Mouse (Mus musculus) MEL (cell line): ENCODE measurements around the gene Aldh1b1. TPM values are rescaled to one million over a fixed set of nuclear protein-coding genes. Genes with fewer than 3 reads are reported as not detected.

Source experiments
- DNase-seq: peaks from one replicate; pipeline ENCODE4 v3.0.0; 2011; ENCODE audit warnings: low read depth, low spot score
- H3K27ac ChIP-seq: 2 replicates; pipeline ENCODE4 v1.5.1; 2012; ENCODE audit warnings: low read depth, mild to moderate bottlenecking, control low read depth, low read length, moderate library complexity; ENCODE audit not compliant: control insufficient read depth
- H3K27me3 ChIP-seq, 2 experiments: fragments of 150-350 bp in 1 of 2; sonication (generic) in 1 of 2; 2 replicates each; pipeline ENCODE4 v1.6.1; 2012; ENCODE audit warnings: low read length in 2 of 2, mild to moderate bottlenecking in 2 of 2, improper control_type of control experiment in 1 of 2, moderate library complexity in 1 of 2; ENCODE audit not compliant: insufficient read depth in 2 of 2, control insufficient read depth in 1 of 2
- H3K36me3 ChIP-seq, 2 experiments: 2 replicates each; pipeline ENCODE4 v1.6.1; 2012 to 2014; ENCODE audit warnings: low read length in 2 of 2, improper control_type of control experiment in 1 of 2, inconsistent platforms in 1 of 2, mild to moderate bottlenecking in 1 of 2; ENCODE audit not compliant: insufficient read depth in 2 of 2, control insufficient read depth in 1 of 2
- H3K4me1 ChIP-seq, 2 experiments: fragments of 150-350 bp in 1 of 2; sonication (generic) in 1 of 2; 2 replicates each; pipeline ENCODE4 v1.6.1; 2012; ENCODE audit warnings: low read length in 2 of 2, improper control_type of control experiment in 1 of 2, mild to moderate bottlenecking in 1 of 2; ENCODE audit not compliant: insufficient read depth in 2 of 2, control insufficient read depth in 1 of 2
- H3K4me3 ChIP-seq, 2 experiments: fragments of 150-350 bp in 1 of 2; sonication (generic) in 1 of 2; 2 replicates each; pipeline ENCODE4 v1.5.1; 2012; ENCODE audit warnings: low read depth in 2 of 2, low read length in 2 of 2, mild to moderate bottlenecking in 2 of 2, moderate library complexity in 2 of 2, control low read depth in 1 of 2, improper control_type of control experiment in 1 of 2; ENCODE audit not compliant: control insufficient read depth in 1 of 2, insufficient read depth in 1 of 2
- H3K79me2 ChIP-seq: 2 replicates; pipeline ENCODE4 v1.6.1; 2012; ENCODE audit warnings: mild to moderate bottlenecking, low read length, moderate library complexity; ENCODE audit not compliant: control insufficient read depth, poor library complexity, insufficient read depth
- H3K9ac ChIP-seq: 2 replicates; pipeline ENCODE4 v1.6.1; 2012; ENCODE audit warnings: low read depth, mild to moderate bottlenecking, control low read depth, low read length, moderate library complexity; ENCODE audit not compliant: control insufficient read depth, poor library complexity, severe bottlenecking
- H3K9me3 ChIP-seq: fragments of 150-350 bp; sonication (generic); replicated peaks from 2 replicates; pipeline ENCODE4 v1.6.1; 2012; ENCODE audit warnings: mild to moderate bottlenecking, low read length, improper control_type of control experiment, moderate library complexity; ENCODE audit not compliant: insufficient read depth
- CHD2 ChIP-seq: IDR thresholded peaks from 2 replicates; pipeline ENCODE4 v1.6.1; 2011; ENCODE audit warnings: low read length, improper control_type of control experiment
- ETS1 ChIP-seq: IDR thresholded peaks from 2 replicates; pipeline ENCODE4 v1.6.1; 2012; ENCODE audit warnings: low read depth, mild to moderate bottlenecking, inconsistent platforms, low read length, improper control_type of control experiment, moderate library complexity
- JUND ChIP-seq: IDR thresholded peaks from 2 replicates; pipeline ENCODE4 v1.6.1; 2011; ENCODE audit warnings: low read depth, mild to moderate bottlenecking, improper control_type of control experiment, low read length
- MAFK ChIP-seq: IDR thresholded peaks from 2 replicates; pipeline ENCODE4 v1.6.1; 2011; ENCODE audit warnings: low read depth, mild to moderate bottlenecking, low read length, improper control_type of control experiment, borderline replicate concordance
- MAX ChIP-seq: IDR thresholded peaks from 2 replicates; pipeline ENCODE4 v1.6.1; 2011; ENCODE audit warnings: low read length, improper control_type of control experiment
- MYB ChIP-seq: IDR thresholded peaks from 2 replicates; pipeline ENCODE4 v1.6.1; 2011; ENCODE audit warnings: mild to moderate bottlenecking, low read depth, low read length, improper control_type of control experiment
- POLR2A ChIP-seq, 2 experiments: IDR thresholded peaks; 2 replicates each; pipeline ENCODE4 v1.6.1; 2011 to 2012; ENCODE audit warnings: low read length in 2 of 2, mild to moderate bottlenecking in 2 of 2, control low read depth in 1 of 2, improper control_type of control experiment in 1 of 2, low read depth in 1 of 2, moderate library complexity in 1 of 2; ENCODE audit not compliant: control insufficient read depth in 1 of 2, insufficient read depth in 1 of 2, poor library complexity in 1 of 2
- POLR2AphosphoS5 ChIP-seq: IDR thresholded peaks from 2 replicates; pipeline ENCODE4 v1.6.1; 2012; ENCODE audit warnings: low read depth, borderline replicate concordance, mild to moderate bottlenecking, inconsistent platforms, low read length, moderate library complexity, mixed read lengths
- RAD21 ChIP-seq: IDR thresholded peaks from 2 replicates; pipeline ENCODE4 v1.6.1; 2011; ENCODE audit warnings: mild to moderate bottlenecking, low read depth, low read length, improper control_type of control experiment
- RCOR1 ChIP-seq: IDR thresholded peaks from 2 replicates; pipeline ENCODE4 v1.6.1; 2012; ENCODE audit warnings: low read depth, mild to moderate bottlenecking, inconsistent platforms, low read length, improper control_type of control experiment
- SMC3 ChIP-seq: IDR thresholded peaks from 2 replicates; pipeline ENCODE4 v1.6.1; 2011; ENCODE audit warnings: low read depth, low read length, improper control_type of control experiment
- TBP ChIP-seq: IDR thresholded peaks from 2 replicates; pipeline ENCODE4 v1.8.0; 2011; ENCODE audit warnings: low read depth, low read length, improper control_type of control experiment
- TCF12 ChIP-seq: IDR thresholded peaks from 2 replicates; pipeline ENCODE4 v1.6.1; 2014; ENCODE audit warnings: low read depth, mild to moderate bottlenecking, inconsistent platforms, low read length, improper control_type of control experiment, moderate library complexity
- UBTF ChIP-seq: IDR thresholded peaks from 2 replicates; pipeline ENCODE4 v1.6.1; 2012; ENCODE audit warnings: low read depth, mild to moderate bottlenecking, inconsistent platforms, low read length, improper control_type of control experiment, moderate library complexity, borderline replicate concordance; ENCODE audit not compliant: insufficient read depth
- USF1 ChIP-seq: IDR thresholded peaks from 2 replicates; pipeline ENCODE4 v1.6.1; 2014; ENCODE audit warnings: low read depth, mild to moderate bottlenecking, inconsistent platforms, low read length, improper control_type of control experiment, moderate library complexity
- USF2 ChIP-seq, 2 experiments: IDR thresholded peaks; 2 replicates each; pipeline ENCODE4 v1.6.1; 2011 to 2012; ENCODE audit warnings: improper control_type of control experiment in 2 of 2, low read length in 2 of 2, borderline replicate concordance in 1 of 2, inconsistent platforms in 1 of 2, low read depth in 1 of 2, mild to moderate bottlenecking in 1 of 2; ENCODE audit not compliant: insufficient read depth in 1 of 2
- ZKSCAN1 ChIP-seq: IDR thresholded peaks from 2 replicates; pipeline ENCODE4 v1.6.1; 2012; ENCODE audit warnings: low read depth, mild to moderate bottlenecking, inconsistent platforms, low read length, improper control_type of control experiment, moderate library complexity
- polyA plus RNA-seq, 2 experiments: library from polyadenylated mRNA; stranded (reverse) in 1 of 2; unstranded in 1 of 2; fragments of >175 nt in 1 of 2; fragments of >200 nt in 1 of 2; gene quantifications; 2 replicates each; pipeline versions ENCODE4 v1.2.1 to v1.2.4; 2012; ENCODE audit warnings: low replicate concordance in 2 of 2, low read depth in 1 of 2; ENCODE audit not compliant: insufficient read length in 2 of 2, insufficient read depth in 1 of 2, missing spikeins in 1 of 2
- total RNA-seq: library from RNA; depleted of rRNA; stranded (reverse); fragments of 300-350 nt; gene quantifications from 2 replicates; pipeline ENCODE4 v1.2.3, GENCODE M21; 2012

The Aldh1b1 gene
- total and polyA plus RNA-seq, 3 experiments, result 1.9 to 2.1 TPM; not detected in 1

GRCm38 (mm10) chr4:45818814-45819207, 20.0 kb downstream of the Aldh1b1 start:
- no peaks in the 10 kb centered on the region for H3K79me2 ChIP-seq

GRCm38 (mm10) chr4:45819208-45819931, 20.5 kb downstream of the Aldh1b1 start:
- DNase-seq, result no peak
- Histone ChIP-seq H3K27ac (no peak overlapping the region), H3K4me1 (no peaks in the 10 kb centered on the region), H3K4me3 (no peak overlapping the region), H3K36me3 (no peaks in the 10 kb centered on the region), H3K79me2 (no peaks in the 10 kb centered on the region), H3K9ac (no peak overlapping the region), H3K9me3 (no peaks in the 10 kb centered on the region), H3K27me3 (peaks cover 0 to 7% of the 10 kb centered on the region in 2 experiments; a peak in 2 of 4 replicates)
- no peak for TF ChIP-seq RAD21
- no peak for TF ChIP-seq MAFK
- no peak for TF ChIP-seq JUND
- TF ChIP-seq UBTF, result no peak
- no peak for TF ChIP-seq CHD2
- no peak for TF ChIP-seq MAX
- no peak for TF ChIP-seq MYB
- TF ChIP-seq ZKSCAN1, result no peak
- no peak for TF ChIP-seq SMC3
- no peak for TF ChIP-seq TBP
- no peak for TF ChIP-seq RCOR1
- no peak for TF ChIP-seq POLR2AphosphoS5
- no peak for TF ChIP-seq ETS1
- TF ChIP-seq USF1, result no peak

More at GRCm38 (mm10) chr4:45818814-45819207, 20.0 kb downstream of the Aldh1b1 start:
- TF ChIP-seq POLR2A (IDR thresholded peaks at IDR 0.05; ENCODE audit: control insufficient read depth in 1 of 2, insufficient read depth in 1 of 2, low read depth in 1 of 2, low read length in 2 of 2, poor library complexity in 1 of 2), result no peak
- no peak for TF ChIP-seq USF2 (IDR thresholded peaks at IDR 0.05; ENCODE audit: borderline replicate concordance in 1 of 2, insufficient read depth in 1 of 2, low read depth in 1 of 2, low read length in 2 of 2)
- no peak for TF ChIP-seq TCF12
- Histone ChIP-seq H3K9me3 (no peaks in the 10 kb centered on the region), H3K9ac (no peak overlapping the region), H3K4me3 (no peak overlapping the region), H3K36me3 (no peaks in the 10 kb centered on the region), H3K27me3 (peaks cover 0 to 6% of the 10 kb centered on the region in 2 experiments; a peak in 2 of 4 replicates), H3K4me1 (no peaks in the 10 kb centered on the region), H3K27ac (no peak overlapping the region)
- no peak for DNase-seq
